Mouse (Mus musculus) E14TG2a.4 (cell line): ENCODE results near the gene Eif4e3.

Experiments used
- CTCF ChIP-seq: conservative IDR thresholded peaks from 2 replicates; pipeline ENCODE4 v1.5.1; 2014; ENCODE audit warnings: low read length
- POU5F1 ChIP-seq: IDR thresholded peaks from 2 replicates; pipeline ENCODE4 v1.6.1; 2014; ENCODE audit warnings: low read length, borderline replicate concordance

- TF ChIP-seq CTCF (no peak), POU5F1 (no peak)
These were observed 884 bp downstream of the Eif4e3 start for GRCm38 (mm10) chr6:99665457-99666317.
